Mouse (Mus musculus) frontal cortex, postnatal 14 days (tissue): ENCODE data around the gene Slc2a10.
A peak's percentile ranks its signal among the peaks of the same experiment; 100 is the strongest.

Source experiments
- DNase-seq, 2 experiments: peaks; one replicate each; pipeline ENCODE4 v3.0.0; 2022; ENCODE audit warnings: low spot score in 2 of 2

Gene Slc2a10

GRCm38 (mm10) chr2:165559506-165560235 is 56.1 kb downstream of the Slc2a10 start:
- no peak for DNase-seq

- no peak for DNase-seq
Observed at GRCm38 (mm10) chr2:165561861-165562260, 58.3 kb downstream of the Slc2a10 start.

- peak; percentile 11 to 15 for DNase-seq
Observed at GRCm38 (mm10) chr2:165563298-165564058, 59.9 kb downstream of the Slc2a10 start.

GRCm38 (mm10) chr2:165564101-165564500 is 60.5 kb downstream of the Slc2a10 start:
- no peak for DNase-seq

DNA sequence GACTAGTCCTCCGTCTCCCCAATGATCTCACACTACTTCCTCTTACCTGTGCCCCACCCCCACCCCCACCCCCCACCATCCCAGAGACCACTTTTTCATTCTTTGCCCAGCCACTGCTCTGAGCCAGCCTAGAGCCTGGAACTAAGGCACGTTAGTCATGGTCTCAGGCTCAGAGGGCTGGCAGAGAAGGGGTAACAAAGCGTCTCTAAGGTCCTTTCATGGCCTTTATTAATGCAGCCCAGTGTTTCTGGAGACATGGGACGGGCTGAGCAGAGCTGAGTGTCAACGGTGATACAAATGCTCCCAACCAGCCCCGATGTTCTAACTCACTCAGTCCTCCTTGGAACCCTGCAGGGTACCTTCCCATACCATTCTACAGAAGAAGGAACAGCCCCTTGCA is 61.0 kb downstream of the Slc2a10 start:
- no peak for DNase-seq

DNA sequence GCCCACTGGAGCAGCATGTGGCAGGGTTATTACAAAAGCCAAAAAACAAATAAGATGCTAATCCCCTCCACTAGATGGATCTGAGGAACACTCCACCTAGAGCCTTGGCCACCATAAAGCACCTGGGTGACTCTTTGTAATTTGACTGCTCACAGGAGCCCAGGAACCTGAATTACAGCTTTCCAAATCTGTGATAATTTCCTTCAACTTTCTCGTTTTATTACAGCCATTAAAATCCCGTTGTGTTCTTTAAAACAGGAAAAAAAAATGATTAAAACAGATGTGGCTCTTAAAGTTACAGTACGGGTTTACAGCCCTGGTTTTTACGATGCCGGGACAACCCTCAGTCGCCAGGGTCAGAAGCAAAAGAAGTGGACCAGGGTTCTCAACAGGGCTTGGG is 63.3 kb downstream of the Slc2a10 start:
- DNase-seq, result no peak

DNA sequence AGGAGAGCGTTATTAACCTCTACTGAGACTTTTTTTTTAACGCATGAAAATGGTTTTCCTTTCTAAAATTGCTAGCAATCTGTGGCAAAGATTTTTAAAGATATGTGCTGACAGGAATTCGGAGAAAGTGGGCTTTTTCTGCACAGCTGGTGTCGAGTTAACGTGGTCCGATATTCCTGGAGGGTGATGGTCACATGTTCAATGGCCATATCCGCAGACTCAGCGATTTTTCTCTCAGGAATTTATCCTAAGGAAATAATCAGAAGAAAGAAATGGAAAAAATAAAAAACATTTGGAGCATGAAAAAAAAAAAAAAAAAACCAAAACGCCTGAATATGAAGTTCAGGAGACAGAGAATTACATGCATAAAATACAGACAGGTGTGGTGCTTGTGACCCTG is 64.2 kb downstream of the Slc2a10 start:
- no peak for DNase-seq

DNA sequence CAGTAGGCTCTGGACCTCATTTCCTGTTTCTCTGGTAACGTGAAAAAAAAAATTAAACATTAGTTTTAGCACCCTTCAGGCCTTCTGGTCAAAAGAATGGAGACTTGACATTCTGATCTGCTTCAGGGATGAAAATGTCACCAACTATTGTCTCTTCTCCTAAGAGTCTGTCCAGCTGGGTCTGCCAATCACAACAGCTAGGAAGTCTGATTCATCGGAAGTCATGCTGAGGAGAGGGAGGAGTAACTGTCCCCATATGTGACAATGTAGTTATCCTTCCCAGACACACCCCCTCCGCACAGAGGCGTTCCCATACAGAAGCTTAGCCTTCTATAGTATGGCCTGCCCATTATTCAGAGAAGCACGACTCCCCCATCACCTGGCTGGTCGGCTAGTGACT is 65.3 kb downstream of the Slc2a10 start:
- no peak for DNase-seq
